Mouse (Mus musculus) B cell, adult 62 days (primary cell): Measurements from ENCODE around the gene Mroh8. TPM values are rescaled to one million over a fixed set of nuclear protein-coding genes. Genes with fewer than 3 reads are reported as not detected.

Experiments used
- total RNA-seq: library from RNA; stranded (reverse); gene quantifications from 4 replicates; pipeline ENCODE4 v1.2.4, GENCODE M21; 2023

Gene Mroh8
- 0.23 TPM in 1 of 4 replicates, not detected in the others for total RNA-seq

DNA sequence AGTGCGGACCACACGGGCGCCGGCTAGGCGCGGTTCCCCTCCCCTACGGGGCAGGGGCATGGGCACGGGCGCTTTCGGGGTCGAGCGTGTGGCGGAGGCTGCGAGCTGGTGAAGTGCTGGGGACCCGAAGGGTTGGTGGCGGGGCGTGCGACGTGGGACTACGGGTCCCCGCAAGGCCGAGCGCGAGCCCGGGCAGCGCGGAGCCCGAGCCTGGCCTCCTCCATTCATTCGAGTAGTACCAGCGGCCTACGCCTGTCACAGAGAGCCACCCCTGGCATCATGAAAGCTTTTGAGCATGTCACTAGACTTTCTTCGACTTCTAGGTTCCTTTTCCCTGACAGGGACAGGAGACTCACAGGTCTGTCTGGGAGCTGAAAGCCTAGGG lies at the start of gene Mroh8:
Gene Mroh8 (minus strand): TSS at position 134 of the 385 bp plus-strand sequence.

DNA sequence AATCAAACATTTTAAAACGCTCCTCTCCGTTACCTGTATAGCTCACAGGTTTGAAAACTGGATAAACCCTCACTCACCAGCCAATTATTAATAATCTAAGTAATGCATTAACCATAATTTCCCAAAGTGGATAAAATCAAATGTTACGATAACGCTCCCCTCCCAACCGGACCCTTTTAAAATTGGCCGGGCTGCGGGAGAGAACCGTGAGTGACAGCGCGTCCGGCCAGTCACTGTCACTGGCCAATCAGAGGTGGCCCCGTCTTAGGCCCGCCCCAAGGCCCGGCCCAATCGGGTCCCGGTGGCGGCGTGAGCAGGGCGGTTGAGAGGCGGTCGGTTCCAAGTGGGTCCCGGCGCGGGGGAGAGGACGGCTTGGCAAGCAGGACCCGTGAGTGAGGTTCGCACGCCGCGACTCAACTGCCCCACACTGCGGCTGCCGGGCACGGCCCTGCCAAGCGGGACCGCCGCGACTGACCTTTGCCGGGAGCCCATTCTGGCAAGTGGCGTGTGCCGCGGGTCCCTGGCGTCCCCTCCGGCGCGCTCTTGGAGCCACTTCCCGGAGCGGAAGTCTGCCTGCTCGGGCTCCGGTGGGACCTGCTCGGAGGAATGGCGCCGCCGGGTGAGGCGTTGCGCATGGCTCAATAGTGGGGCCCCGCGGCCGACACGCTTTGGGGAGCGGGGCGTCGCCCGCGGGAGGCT lies 483 bp downstream of the Mroh8 start, which contains the start of gene Rpn2:
Gene Rpn2 (plus strand): TSS at position 301 of the 699 bp plus-strand sequence.

GRCm38 (mm10) chr2:157204366-157205218 lies 74.8 kb downstream of the Mroh8 start, which contains the start of gene Rbl1:
Gene Rbl1, minus strand, starts transcription at chr2:157204534.

Other genes with a start within 250 kb of the Mroh8 start
- gene Soga1, start 200.3 kb downstream of the Mroh8 start, total RNA-seq = 0.52 to 1.5 TPM (median 0.63 TPM) in 4 replicates
- not detected in 4 replicates for gene Tldc2, start 192.5 kb downstream of the Mroh8 start, total RNA-seq
- gene Samhd1, start 144.3 kb downstream of the Mroh8 start, total RNA-seq = 423 to 439 TPM (median 428 TPM) in 4 replicates
- 16.1 to 19.7 TPM (median 17.9 TPM) in 4 replicates for gene Rbl1, start 75.0 kb downstream of the Mroh8 start, total RNA-seq
- gene Rpn2, start 532 bp downstream of the Mroh8 start, total RNA-seq = 99.7 to 107 TPM (median 103 TPM) in 4 replicates
- gene Ghrh, start 68.0 kb upstream of the Mroh8 start, total RNA-seq = not detected in 4 replicates
- 19.9 to 21.6 TPM (median 20.8 TPM) in 4 replicates for gene Manbal, start 88.0 kb upstream of the Mroh8 start, total RNA-seq
- gene Src, start 138.9 kb upstream of the Mroh8 start, total RNA-seq = 1.4 to 2.3 TPM (median 2.1 TPM) in 4 replicates